Mouse (Mus musculus) forebrain, embryonic 13.5 days (tissue): ENCODE results near the gene Tmem212. TPM values are rescaled to one million over a fixed set of nuclear protein-coding genes. Genes with fewer than 3 reads are reported as not detected.

Experiments used
- ATAC-seq: fragments of 200-750 bp; cut with Nextera tagmentation; 2 replicates; pipeline ENCODE4 v1.8.0; 2017
- H3K27ac ChIP-seq: fragments of 300-500 bp; sonication (generic); 2 replicates; pipeline ENCODE4 v1.5.1; 2015; ENCODE audit warnings: inconsistent platforms, mild to moderate bottlenecking, moderate library complexity
- H3K27me3 ChIP-seq: fragments of 300-500 bp; sonication (generic); 2 replicates; pipeline ENCODE4 v1.6.1; 2015; ENCODE audit warnings: mild to moderate bottlenecking, inconsistent platforms
- H3K36me3 ChIP-seq: fragments of 300-500 bp; sonication (generic); 2 replicates; pipeline ENCODE4 v1.6.1; 2015; ENCODE audit warnings: mild to moderate bottlenecking, inconsistent platforms; ENCODE audit not compliant: poor library complexity, severe bottlenecking
- H3K4me1 ChIP-seq: fragments of 300-500 bp; sonication (generic); 2 replicates; pipeline ENCODE4 v1.6.1; 2015; ENCODE audit warnings: inconsistent platforms
- H3K4me2 ChIP-seq: fragments of 300-500 bp; sonication (generic); 2 replicates; pipeline ENCODE4 v1.6.1; 2015; ENCODE audit warnings: inconsistent platforms, mild to moderate bottlenecking, moderate library complexity
- H3K4me3 ChIP-seq: fragments of 300-500 bp; sonication (generic); 2 replicates; pipeline ENCODE4 v1.5.1; 2015; ENCODE audit warnings: mild to moderate bottlenecking, inconsistent platforms
- H3K9ac ChIP-seq: fragments of 300-500 bp; sonication (generic); 2 replicates; pipeline ENCODE4 v1.6.1; 2015; ENCODE audit warnings: mild to moderate bottlenecking, inconsistent platforms
- H3K9me3 ChIP-seq: fragments of 300-500 bp; sonication (generic); replicated peaks from 2 replicates; pipeline ENCODE4 v1.6.1; 2016; ENCODE audit warnings: inconsistent platforms
- WGBS: fragments of 180-500 bp; shearing (Covaris S2); methylation state at CpG from one replicate; pipeline ENCODE4 v1.1.7; 2015; 5-methylcytosine and 5-hydroxymethylcytosine counted together
- polyA plus RNA-seq: library from polyadenylated mRNA; unstranded; fragments of >200 nt; fragmentation: Nextera tagmentation; extraction: Ambion mirVana; gene quantifications from 2 replicates; pipeline ENCODE4 v1.2.1, GENCODE M21; 2015

The Tmem212 gene
- polyA plus RNA-seq, 1 experiment from 2014 or later: not detected

DNA sequence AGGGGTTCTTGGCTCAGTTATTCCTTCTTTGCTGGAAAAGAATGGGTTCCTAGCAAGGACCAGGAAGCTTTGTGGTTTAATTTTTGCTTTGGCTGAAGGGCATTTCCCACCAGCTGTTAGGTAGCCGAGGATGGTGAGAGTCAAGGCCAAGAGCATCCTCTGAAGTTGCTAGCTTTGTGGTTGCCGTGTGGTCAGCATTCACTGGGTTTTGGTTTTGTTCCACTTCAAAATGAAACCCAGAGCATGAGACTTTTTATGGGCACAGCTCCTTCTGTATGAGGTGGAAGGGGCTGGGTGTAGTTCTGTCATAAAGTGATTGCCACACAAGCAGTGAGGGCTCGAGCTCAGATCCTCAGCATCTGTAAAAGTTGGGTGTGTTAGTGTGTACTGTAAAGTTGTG is 67.4 kb downstream of the Tmem212 start:
- H3K4me2 ChIP-seq: no peak overlapping the region
- 79% methylated on average over 3 of the region's 3 CpGs for WGBS
- H3K9ac ChIP-seq: no peak overlapping the region
- ATAC-seq: no peak
- no peak overlapping the region for H3K4me3 ChIP-seq
- H3K27ac ChIP-seq: no peak overlapping the region
- H3K4me1 ChIP-seq: no peaks in the 10 kb centered on the region
- H3K27me3 ChIP-seq: no peaks in the 10 kb centered on the region
- H3K9me3 ChIP-seq: peaks cover 6% of the 10 kb centered on the region; the same call in 1 of the 2 replicates
- H3K36me3 ChIP-seq: no peaks in the 10 kb centered on the region

DNA sequence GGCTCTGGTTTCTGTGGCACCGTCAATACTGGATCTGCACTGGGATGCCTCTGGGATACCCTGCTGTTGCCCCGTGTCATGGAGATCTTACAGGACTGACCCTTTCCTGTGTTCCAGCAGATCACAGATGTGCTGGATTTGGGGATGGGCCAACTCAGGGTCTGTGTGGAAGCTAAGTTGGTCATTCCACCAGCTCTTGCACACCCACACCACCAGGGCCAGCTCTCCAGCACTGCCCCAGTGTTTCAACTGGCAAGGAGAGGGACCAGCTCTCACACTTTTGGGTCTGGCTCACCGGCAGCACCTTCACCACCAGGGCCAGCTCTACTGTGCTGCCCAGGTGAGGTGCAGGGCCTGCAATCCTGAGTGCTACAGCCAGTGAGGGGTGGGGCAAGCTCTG is 68.9 kb downstream of the Tmem212 start:
- H3K4me3 ChIP-seq: no peak overlapping the region
- WGBS: 89% methylated on average over 3 of the region's 3 CpGs
- no peak overlapping the region for H3K27ac ChIP-seq
- ATAC-seq: no peak
- no peak overlapping the region for H3K4me2 ChIP-seq
- no peaks in the 10 kb centered on the region for H3K36me3 ChIP-seq
- H3K9me3 ChIP-seq: peaks cover 6% of the 10 kb centered on the region; the same call in 1 of the 2 replicates
- H3K9ac ChIP-seq: no peak overlapping the region
- no peaks in the 10 kb centered on the region for H3K27me3 ChIP-seq
- no peaks in the 10 kb centered on the region for H3K4me1 ChIP-seq

DNA sequence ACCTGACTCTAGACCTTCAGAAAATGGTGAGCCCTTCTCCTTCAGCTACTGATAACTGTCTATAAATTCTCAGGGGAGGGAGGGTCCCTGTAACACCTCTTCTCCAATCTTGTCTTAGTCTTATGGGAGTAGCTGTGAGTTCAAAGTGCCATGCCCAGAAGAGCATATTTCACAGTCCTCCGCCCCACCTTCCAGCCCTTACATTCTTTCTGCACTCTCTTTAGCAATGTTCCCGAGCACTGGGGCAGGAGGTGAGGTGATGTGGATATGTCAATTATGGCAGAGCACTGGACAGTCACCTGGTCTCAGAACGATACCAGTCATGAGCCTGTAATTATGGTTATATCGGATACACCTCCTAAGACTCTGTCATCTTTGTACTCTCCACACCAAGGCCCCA is 70.2 kb downstream of the Tmem212 start:
- ATAC-seq: no peak
- Histone ChIP-seq H3K4me1 (no peaks in the 10 kb centered on the region), H3K27ac (no peak overlapping the region), H3K9ac (no peak overlapping the region), H3K9me3 (no peaks in the 10 kb centered on the region), H3K4me3 (no peak overlapping the region), H3K27me3 (no peaks in the 10 kb centered on the region), H3K4me2 (no peak overlapping the region), H3K36me3 (no peaks in the 10 kb centered on the region)
- WGBS: 90% methylated on average over 4 of the region's 4 CpGs

Other genes starting within 250 kb of the Tmem212 start
- gene Fndc3b, start 185.1 kb downstream of the Tmem212 start, polyA plus RNA-seq: 5.6 and 6.6 TPM in 2 replicates
- 2.4 and 2.7 TPM in 2 replicates for gene Pld1, start 42.3 kb upstream of the Tmem212 start, polyA plus RNA-seq